Mouse (Mus musculus): ENCODE data around the gene Ncoa4.

DNA sequence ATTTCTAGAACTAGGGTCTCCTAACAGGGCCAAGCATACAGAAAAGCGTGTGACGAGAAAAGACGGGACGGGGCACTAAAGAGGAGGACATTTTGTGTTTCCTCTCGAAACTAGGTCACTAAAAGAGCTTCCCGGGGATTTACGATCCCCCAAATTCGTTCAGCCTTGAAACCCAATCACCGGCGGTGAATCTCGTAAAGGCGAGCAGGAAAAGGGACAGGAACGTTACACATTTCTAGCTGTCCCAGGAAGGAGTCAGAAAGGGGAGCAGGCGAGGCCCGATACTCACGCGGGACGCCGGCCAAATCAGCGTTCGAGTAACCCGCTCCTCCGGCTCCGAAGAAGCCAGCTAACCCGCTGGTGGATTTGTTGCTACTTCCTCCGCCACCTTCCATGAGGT is 41.7 kb downstream of the Ncoa4 start:
- TF ChIP-seq CTCF (IDR thresholded peaks at IDR 0.05; ENCODE audit: borderline replicate concordance, insufficient read depth, low read length) = no peak
- no peak for TF ChIP-seq POLR2A (IDR thresholded peaks at IDR 0.05; ENCODE audit: low read depth, low read length)

Data from embryonic fibroblast, embryonic 13.5 days (primary cell).